Mouse (Mus musculus) lung, postnatal 36 days (tissue): ENCODE data around the gene Olfr808.

Experiments
- DNase-seq: peaks from one replicate; pipeline ENCODE4 v3.0.0; 2022; ENCODE audit warnings: mixed read lengths

The Olfr808 gene

DNA sequence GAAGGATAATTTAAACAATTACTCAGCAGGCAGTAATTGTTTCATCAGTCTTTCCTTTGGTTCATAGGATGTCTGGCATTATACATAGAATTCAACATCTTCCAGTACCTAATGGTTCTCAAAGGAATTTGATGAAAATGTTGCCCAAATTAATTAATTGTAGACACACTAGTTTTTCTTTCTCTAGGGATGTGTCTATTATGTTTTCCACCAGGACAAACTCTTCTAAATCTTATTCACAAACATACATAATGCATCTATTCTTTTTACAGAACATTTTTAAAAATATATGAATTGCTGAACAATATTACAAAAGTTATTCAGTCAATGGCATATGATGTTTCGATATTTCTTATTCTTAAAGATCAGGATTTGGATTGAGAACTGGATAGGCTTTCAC, at the start of gene Olfr808:
Olfr808 (plus strand) TSS at position 301 of the 400 bp plus-strand sequence.
- DNase-seq = no peak

GRCm38 (mm10) chr10:129729275-129729674, 36.0 kb upstream of the Olfr808 start, which contains the start of gene Olfr805:
TSS of gene Olfr805 (minus strand) at chr10:129729375.
- no peak for DNase-seq

GRCm38 (mm10) chr10:129741821-129742220, 23.5 kb upstream of the Olfr808 start, which contains the start of gene Olfr806:
TSS of gene Olfr806 (minus strand) at chr10:129741921.
- no peak for DNase-seq

GRCm38 (mm10) chr10:129757693-129758092, 7.6 kb upstream of the Olfr808 start, which contains the start of gene Olfr807:
TSS of gene Olfr807 (minus strand) at chr10:129757793.
- DNase-seq = no peak

DNA sequence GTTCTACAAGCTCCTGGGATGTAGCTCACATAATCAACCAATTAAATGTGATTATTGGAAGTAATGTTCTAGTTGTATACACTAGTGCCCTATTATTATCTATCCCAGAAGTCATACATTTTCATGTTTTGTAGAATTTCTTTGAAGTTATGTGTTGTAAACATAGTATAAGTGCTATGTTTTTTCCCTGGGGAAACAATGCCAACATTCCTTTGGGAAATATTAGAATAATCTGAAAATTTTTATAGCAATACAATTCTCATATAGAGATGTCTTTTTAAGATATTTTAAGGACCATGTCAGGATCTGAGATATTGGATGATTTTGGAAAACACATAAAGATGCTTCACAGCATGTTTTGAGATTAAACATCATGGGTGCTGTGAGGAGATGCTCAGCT, 9.1 kb downstream of the Olfr808 start, which contains the start of gene Olfr809:
Olfr809 (plus strand) TSS at position 301 of the 400 bp plus-strand sequence.
- no peak for DNase-seq

GRCm38 (mm10) chr10:129778123-129778522, 12.8 kb downstream of the Olfr808 start:
- no peak for DNase-seq

GRCm38 (mm10) chr10:129794817-129795216, 29.5 kb downstream of the Olfr808 start, which contains the start of gene Olfr810:
TSS of gene Olfr810 (minus strand) at chr10:129794917.
- DNase-seq = no peak

- no peak for DNase-seq
Measured at GRCm38 (mm10) chr10:129804296-129804695, 39.0 kb downstream of the Olfr808 start, which contains the start of gene Olfr811. TSS of gene Olfr811 (minus strand) at chr10:129804396.
